Comparison of ENCODE assay signal across 12 mouse cellular contexts in the genomic region with DNA sequence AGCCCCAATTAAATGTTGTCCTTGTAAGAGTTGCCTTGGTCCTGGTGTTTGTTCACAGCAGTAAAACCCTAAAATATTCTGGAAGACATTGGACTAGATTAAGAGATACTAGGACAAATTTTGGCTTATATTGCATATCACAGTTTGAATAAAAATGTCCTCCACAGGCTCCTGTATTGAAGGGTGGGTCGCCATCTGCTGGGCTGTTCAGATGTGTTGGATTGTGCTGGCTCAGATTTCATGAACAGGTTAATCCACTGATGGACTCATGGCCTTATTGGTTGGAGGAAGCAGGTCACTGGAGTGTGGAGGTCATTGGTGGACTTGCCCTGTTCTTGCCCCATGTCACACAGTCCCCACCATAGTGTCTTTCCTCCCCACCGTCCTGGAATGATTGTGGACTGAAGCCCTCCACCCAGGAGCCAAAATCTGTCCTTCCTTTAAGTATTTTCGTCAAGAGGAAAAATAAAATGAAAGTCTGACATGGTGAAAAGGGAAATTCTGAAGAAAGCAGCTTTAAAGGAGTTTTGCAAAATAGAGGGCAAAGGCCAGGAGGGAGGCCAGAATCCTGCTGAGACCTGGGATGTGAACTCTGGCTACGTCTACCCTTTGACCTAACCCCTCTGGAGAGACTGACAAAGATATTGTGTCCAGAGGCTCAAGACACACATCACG.
DNase-seq lines count a peak whose midpoint lies in the region.
"Had no signal": no experiment of that assay in that cellular context is flagged by ENCODE, and none has a peak within 500 bp of the region (broad histone marks: within the 10 kb centered on the region; RNA-seq: fewer than 3 reads in every experiment).

No protein-coding gene starts in this region.

- H3K4me1 ChIP-seq in brown adipose tissue, adult 24 weeks (ENCODE audit: control insufficient read depth, insufficient read depth, insufficient read length, low read length) = peaks cover 2% of the 10 kb centered on the region; the same call in 1 of the 2 replicates
- H3K4me1 ChIP-seq: lung, embryonic 15.5 days had no signal

- intact Hi-C loops in left cerebral cortex, postnatal 4 days (cut with DNase I) = no loop called here

- H3K27ac ChIP-seq in brown adipose tissue, adult 24 weeks (replicated peaks; ENCODE audit: low read depth, low read length) = peak overlapping the region; percentile 86
- H3K27ac ChIP-seq: hindbrain, embryonic 14.5 days; lung, embryonic 15.5 days had no signal

- DNase-seq in cerebellum, postnatal 36 days = peak; percentile 32 to 34
- no peak for DNase-seq in cerebellum, adult 8-10 months
- DNase-seq in left cerebral cortex, postnatal 4 days = peak; percentile 30
- no peak for DNase-seq in left cerebral cortex, adult 11 months (ENCODE audit: low spot score)
- DNase-seq in A20 (ENCODE audit: low read depth, low spot score) = peak; percentile 24
- no peak for DNase-seq in right cerebral cortex, postnatal 25 days
- DNase-seq in urinary bladder, postnatal 10 days (ENCODE audit: low spot score) = no peak
- DNase-seq: embryo, embryonic 11 days; right cerebral cortex, adult 18-20 months had no signal

- H3K4me3 ChIP-seq in brown adipose tissue, adult 24 weeks (ENCODE audit: insufficient read depth, low read depth, low read length) = no peak overlapping the region
- H3K4me3 ChIP-seq: lung, embryonic 15.5 days had no signal

Comparison
In these comparisons a context has a peak if more than half of its experiments do, and no peak if none do; other contexts are left out.
1. DNase-seq: peak in cerebellum, postnatal 36 days (2 of 2), left cerebral cortex, postnatal 4 days (single experiment) and A20 (single experiment); none in cerebellum, adult 8-10 months (single experiment), left cerebral cortex, adult 11 months (single experiment), right cerebral cortex, postnatal 25 days (single experiment) and urinary bladder, postnatal 10 days (single experiment).